22 mouse cellular contexts compared by ENCODE assay signal in the genomic region with DNA sequence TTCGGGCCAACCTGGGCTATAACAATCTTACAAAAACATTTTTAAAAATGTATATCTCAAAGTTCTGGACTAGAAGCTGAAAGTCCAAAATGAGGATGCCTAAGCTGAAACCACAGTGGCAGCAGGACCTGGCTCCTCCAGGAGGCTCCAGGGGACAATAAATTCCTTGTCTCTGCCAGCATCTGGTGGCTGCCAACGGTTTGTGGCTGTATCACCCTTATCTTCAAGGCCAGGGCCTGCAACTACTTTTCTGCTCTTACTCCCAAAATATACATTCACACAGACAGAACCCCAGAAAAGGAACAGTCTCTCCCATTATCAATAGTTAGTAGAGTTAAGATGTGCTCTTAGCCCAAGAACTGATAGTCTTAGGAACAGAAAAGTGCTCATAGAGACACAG. TPM values are rescaled to one million over a fixed set of nuclear protein-coding genes. Genes with fewer than 3 reads are reported as not detected.
A peak's percentile ranks its signal among the peaks of the same experiment; 100 is the strongest.
DNase-seq lines count a peak whose midpoint lies in the region; ATAC-seq and TF ChIP-seq lines count a peak whose summit lies in the region.
"Had no signal": no experiment of that assay in that cellular context is flagged by ENCODE, and none has a peak within 500 bp of the region (broad histone marks: within the 10 kb centered on the region; RNA-seq: fewer than 3 reads in every experiment).

No protein-coding gene starts in this region.

- TF ChIP-seq RAD21 in MEL (IDR thresholded peaks at IDR 0.05; ENCODE audit: low read depth, low read length), result no peak

- whole genome bisulfite sequencing in liver, embryonic 15.5 days (ENCODE audit: insufficient replicate concordance), result 27% methylated on average over 2 of the region's 2 CpGs

- no peaks in the 10 kb centered on the region for H3K9me3 ChIP-seq in MEL (replicated peaks; ENCODE audit: insufficient read depth, low read length)
- H3K9me3 ChIP-seq in erythroblast, embryonic 14.5 days (ENCODE audit: control insufficient read depth, low read length), result no peaks in the 10 kb centered on the region
- no peaks in the 10 kb centered on the region for H3K9me3 ChIP-seq in liver, embryonic 15.5 days (replicated peaks)
- H3K9me3 ChIP-seq: embryonic facial prominence, embryonic 10.5 days; limb, embryonic 12.5 days; lung, embryonic 15.5 days had no signal

- no peaks in the 10 kb centered on the region for H3K27me3 ChIP-seq in MEL (ENCODE audit: control insufficient read depth in 1 of 2, insufficient read depth in 2 of 2, low read length in 2 of 2)
- no peaks in the 10 kb centered on the region; the same call in 1 of the 2 replicates for H3K27me3 ChIP-seq in erythroblast, embryonic 14.5 days (ENCODE audit: control insufficient read depth)
- H3K27me3 ChIP-seq in liver, embryonic 15.5 days, result no peaks in the 10 kb centered on the region; the same call in 1 of the 2 replicates
- H3K27me3 ChIP-seq: CH12.LX; limb, embryonic 12.5 days; lung, embryonic 15.5 days had no signal

- H3K79me2 ChIP-seq in MEL (ENCODE audit: control insufficient read depth, insufficient read depth, low read length, poor library complexity), result no peaks in the 10 kb centered on the region

- TF ChIP-seq EP300 in MEL (IDR thresholded peaks at IDR 0.05; ENCODE audit: low read depth in 1 of 2, low read length in 2 of 2), result peak; percentile 98 to 100

- DNase-seq in adrenal gland, postnatal 14 days, result peak; percentile 21
- DNase-seq in adrenal gland, postnatal 4 days (ENCODE audit: low spot score in 2 of 2), result no peak
- peak; percentile 84 for DNase-seq in MEL (ENCODE audit: low read depth, low spot score)
- DNase-seq in T-cell, adult 2 months (ENCODE audit: low spot score), result no peak
- DNase-seq in cerebellum, adult 8-10 months, result no peak
- DNase-seq in frontal cortex, postnatal 10 days (ENCODE audit: low spot score in 2 of 2), result no peak
- DNase-seq: adrenal gland, postnatal 25 days; cerebellum, postnatal 25 days; gastrocnemius, adult 2 months; heart, postnatal 4 days; kidney, adult 2 months; kidney, postnatal 36 days; thymus, postnatal 14 days had no signal

- peaks cover 19 to 61% of the 10 kb centered on the region in 2 experiments for H3K4me1 ChIP-seq in MEL (ENCODE audit: control insufficient read depth in 1 of 2, insufficient read depth in 2 of 2, low read length in 2 of 2)
- peaks cover 86% of the 10 kb centered on the region for H3K4me1 ChIP-seq in erythroblast, embryonic 14.5 days (ENCODE audit: control insufficient read depth)
- peaks cover 55% of the 10 kb centered on the region for H3K4me1 ChIP-seq in liver, embryonic 15.5 days (replicated peaks)
- H3K4me1 ChIP-seq: embryonic facial prominence, embryonic 10.5 days; limb, embryonic 12.5 days; lung, embryonic 15.5 days had no signal

- peak overlapping the region; percentile 52 for H3K9ac ChIP-seq in MEL (ENCODE audit: control insufficient read depth, low read depth, low read length, poor library complexity, severe bottlenecking)
- no peak overlapping the region for H3K9ac ChIP-seq in liver, embryonic 15.5 days
- H3K9ac ChIP-seq: limb, embryonic 12.5 days; lung, embryonic 15.5 days had no signal

- H3K4me3 ChIP-seq in MEL (ENCODE audit: control insufficient read depth in 1 of 2, insufficient read depth in 1 of 2, low read depth in 2 of 2, low read length in 2 of 2), result peak overlapping the region; percentile 33 to 34; a peak in 3 of 4 replicates
- H3K4me3 ChIP-seq in erythroblast, embryonic 14.5 days (replicated peaks), result peak overlapping the region; percentile 38
- H3K4me3 ChIP-seq in liver, embryonic 15.5 days (replicated peaks), result no peak overlapping the region
- H3K4me3 ChIP-seq: embryonic facial prominence, embryonic 10.5 days; gastrocnemius, adult 2 months; limb, embryonic 12.5 days; lung, embryonic 15.5 days had no signal

- TF ChIP-seq POLR2A in MEL (IDR thresholded peaks at IDR 0.05; ENCODE audit: control insufficient read depth in 1 of 2, insufficient read depth in 1 of 2, low read depth in 1 of 2, low read length in 2 of 2, poor library complexity in 1 of 2), result 0 out of 4 replicates have a peak, but pooled peaks of 1 of the 2 experiments have one; percentile 19

- H3K36me3 ChIP-seq in MEL (ENCODE audit: control insufficient read depth in 1 of 2, insufficient read depth in 2 of 2, low read length in 2 of 2), result peaks cover 0 to 50% of the 10 kb centered on the region in 2 experiments; a peak in 2 of 4 replicates
- H3K36me3 ChIP-seq in erythroblast, embryonic 14.5 days (ENCODE audit: control insufficient read depth), result no peaks in the 10 kb centered on the region; the same call in 1 of the 2 replicates
- no peaks in the 10 kb centered on the region for H3K36me3 ChIP-seq in liver, embryonic 15.5 days (replicated peaks)
- H3K36me3 ChIP-seq: embryonic facial prominence, embryonic 10.5 days; limb, embryonic 12.5 days; lung, embryonic 15.5 days had no signal

- H3K4me2 ChIP-seq in liver, embryonic 15.5 days, result peak overlapping the region; percentile 45
- H3K4me2 ChIP-seq: limb, embryonic 12.5 days; lung, embryonic 15.5 days had no signal

- peak; percentile 91 for ATAC-seq in liver, embryonic 15.5 days (ENCODE audit: insufficient read depth)
- ATAC-seq: activated CD4-positive, CD25-positive, alpha-beta regulatory T cell, adult 4 months; forebrain, embryonic 16.5 days; midbrain, embryonic 16.5 days had no signal

- peak overlapping the region; percentile 98 for H3K27ac ChIP-seq in MEL (ENCODE audit: control insufficient read depth, low read depth, low read length)
- peak overlapping the region; percentile 86 for H3K27ac ChIP-seq in liver, embryonic 15.5 days (replicated peaks)
- H3K27ac ChIP-seq: embryonic facial prominence, embryonic 10.5 days; gastrocnemius, adult 2 months; limb, embryonic 12.5 days; lung, embryonic 15.5 days had no signal

- TF ChIP-seq CTCF in MEL (IDR thresholded peaks at IDR 0.05 in 2 of 3, conservative IDR thresholded peaks at IDR 0.05 in 1 of 3; ENCODE audit: control insufficient read depth in 1 of 3, insufficient read depth in 1 of 3, low read depth in 2 of 3, low read length in 3 of 3, poor library complexity in 1 of 3, severe bottlenecking in 1 of 3), result no peak

TF ChIP-seq in MEL, 35 proteins besides CTCF, POLR2A, EP300 and RAD21 (continues in another document):
- TF ChIP-seq MAX (IDR thresholded peaks at IDR 0.05; ENCODE audit: low read length) (no peak), ZC3H11A (IDR thresholded peaks at IDR 0.05; ENCODE audit: low read depth, low read length) (no peak), MAFK (IDR thresholded peaks at IDR 0.05; ENCODE audit: borderline replicate concordance, low read depth, low read length) (no peak; the same call in 1 of the 2 replicates), UBTF (IDR thresholded peaks at IDR 0.05; ENCODE audit: borderline replicate concordance, insufficient read depth, low read depth, low read length) (no peak), SMC3 (IDR thresholded peaks at IDR 0.05; ENCODE audit: low read depth, low read length) (no peak), ZKSCAN1 (IDR thresholded peaks at IDR 0.05; ENCODE audit: low read depth, low read length) (no peak), SIN3A (IDR thresholded peaks at IDR 0.05; ENCODE audit: low read length) (peak; percentile 81), JUND (IDR thresholded peaks at IDR 0.05; ENCODE audit: low read depth, low read length) (no peak), CHD2 (IDR thresholded peaks at IDR 0.05; ENCODE audit: low read length) (no peak), NRF1 (IDR thresholded peaks at IDR 0.05; ENCODE audit: insufficient read depth, low read depth, low read length, poor library complexity, severe bottlenecking) (no peak), MAZ (IDR thresholded peaks at IDR 0.05; ENCODE audit: low read depth, low read length) (no peak; the same call in 1 of the 2 replicates), TBP (IDR thresholded peaks at IDR 0.05; ENCODE audit: low read depth, low read length) (peak; percentile 54; the same call in 1 of the 2 replicates), NELFE (IDR thresholded peaks at IDR 0.05; ENCODE audit: low read depth, low read length) (peak; percentile 19; the same call in 1 of the 2 replicates), TAL1 (IDR thresholded peaks at IDR 0.05; ENCODE audit: low read length) (peak; percentile 97), ZMIZ1 (IDR thresholded peaks at IDR 0.05; ENCODE audit: low read depth, low read length) (no peak), BHLHE40 (IDR thresholded peaks at IDR 0.05; ENCODE audit: borderline replicate concordance, low read depth, low read length) (no peak), TCF12 (IDR thresholded peaks at IDR 0.05; ENCODE audit: low read depth, low read length) (peak; percentile 98), ELF1 (IDR thresholded peaks at IDR 0.05; ENCODE audit: low read depth, low read length) (no peak), GABPA (IDR thresholded peaks at IDR 0.05; ENCODE audit: low read depth, low read length) (no peak), POLR2AphosphoS2 (IDR thresholded peaks at IDR 0.05; ENCODE audit: low read length) (no peak), HCFC1 (IDR thresholded peaks at IDR 0.05; ENCODE audit: low read depth, low read length) (0 out of 2 replicates have a peak, but pooled peaks have one; percentile 54), GATA1 (IDR thresholded peaks at IDR 0.05; ENCODE audit: low read depth, low read length) (peak; percentile 96), USF1 (IDR thresholded peaks at IDR 0.05; ENCODE audit: low read depth, low read length) (no peak), RCOR1 (IDR thresholded peaks at IDR 0.05; ENCODE audit: low read depth, low read length) (peak; percentile 69), CHD1 (IDR thresholded peaks at IDR 0.05; ENCODE audit: low read depth, low read length) (no peak), POLR2AphosphoS5 (IDR thresholded peaks at IDR 0.05; ENCODE audit: borderline replicate concordance, low read depth, low read length) (no peak)

RNA-seq across cellular contexts. Expression of a gene that starts 10.6 kb away (rescaled TPM):
- 151 and 154 TPM in 2 replicates for total RNA-seq in adrenal gland, postnatal 14 days (2021)
- total RNA-seq in adrenal gland, postnatal 4 days (2021), result 100 to 1,000 TPM; 225 to 235 TPM
- 110 and 127 TPM in 2 replicates for total RNA-seq in MEL (2012; rRNA removed)
- 100 to 1,000 TPM in 1 of 2 experiments, not detected in 1; 181 TPM for polyA plus RNA-seq in MEL (2012; ENCODE audit: insufficient read depth in 1 of 2, insufficient read length in 2 of 2, low read depth in 1 of 2, low replicate concordance in 2 of 2, missing spikeins in 1 of 2)
- 22.6 and 26.0 TPM in 2 replicates for polyA plus RNA-seq in erythroblast, embryonic 14.5 days (2012)
- 175 and 187 TPM in 2 replicates for polyA plus RNA-seq in liver, embryonic 15.5 days (2015; fragmentation: Nextera tagmentation; extraction: Ambion mirVana)

RNA-seq across cellular contexts. Expression of a gene that starts 52.5 kb away (rescaled TPM):
- 55.5 and 58.6 TPM in 2 replicates for total RNA-seq in adrenal gland, postnatal 14 days (2021)
- 10 to 100 TPM; 64.1 to 66.0 TPM for total RNA-seq in adrenal gland, postnatal 4 days (2021)
- 7.7 and 7.9 TPM in 2 replicates for total RNA-seq in MEL (2012; rRNA removed)
- 10 to 100 TPM in 1 of 2 experiments, not detected in 1; 12.0 TPM for polyA plus RNA-seq in MEL (2012; ENCODE audit: insufficient read depth in 1 of 2, insufficient read length in 2 of 2, low read depth in 1 of 2, low replicate concordance in 2 of 2, missing spikeins in 1 of 2)
- 0.58 and 0.65 TPM in 2 replicates for polyA plus RNA-seq in erythroblast, embryonic 14.5 days (2012)
- 10.8 and 11.6 TPM in 2 replicates for polyA plus RNA-seq in liver, embryonic 15.5 days (2015; fragmentation: Nextera tagmentation; extraction: Ambion mirVana)

Comparison
In these comparisons a context has a peak if more than half of its experiments do, and no peak if none do; other contexts are left out.
1. DNase-seq: peak in adrenal gland, postnatal 14 days (single experiment) and MEL (single experiment); none in adrenal gland, postnatal 4 days (0 of 2), T-cell, adult 2 months (single experiment), cerebellum, adult 8-10 months (single experiment) and frontal cortex, postnatal 10 days (0 of 2).